Mouse (Mus musculus) adipose tissue, adult 10 weeks (tissue): ENCODE measurements around the gene Erich2. TPM values are rescaled to one million over a fixed set of nuclear protein-coding genes. Genes with fewer than 3 reads are reported as not detected.

Source experiments
- polyA plus RNA-seq: library from polyadenylated mRNA; stranded (reverse); fragments of 350-450 nt; fragmentation: Illumina TruSeq; extraction: RNeasy Lipid Tissue Mini Kit (QIAGEN cat#74804); gene quantifications from one replicate; pipeline ENCODE4 v1.2.3, GENCODE M21; 2014; ENCODE audit warnings: low read depth, low replicate concordance

Gene Erich2
- 6.5 TPM for polyA plus RNA-seq

GRCm38 (mm10) chr2:70508496-70508895, at the start of gene Erich2:
Erich2 (plus strand) TSS chr2:70508819.

DNA sequence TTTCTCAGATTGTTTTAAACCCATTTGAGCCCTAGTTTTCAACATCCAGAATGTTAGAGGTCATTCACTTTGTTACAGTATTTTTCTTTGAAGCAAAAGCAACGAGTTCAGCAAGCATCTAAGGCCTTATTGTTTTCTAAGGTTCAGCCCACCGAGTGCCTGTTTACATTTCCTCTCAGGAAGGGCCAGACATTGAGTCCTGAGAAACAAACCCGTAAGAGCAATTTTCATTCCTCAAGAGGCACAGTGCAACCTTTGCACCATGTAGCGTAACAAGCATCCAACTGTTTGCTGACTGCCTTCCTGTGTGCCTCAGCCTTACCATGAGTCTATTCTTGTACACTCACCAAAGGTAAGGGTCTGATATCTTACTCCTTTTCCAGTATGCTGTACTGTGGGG, 44.2 kb downstream of the Erich2 start, which contains the start of gene Gad1:
TSS of gene Gad1 (plus strand) at position 301 of the 400 bp plus-strand sequence.

Other genes with a start within 250 kb of the Erich2 start
- 1.8 TPM for gene Sp5, start 33.9 kb upstream of the Erich2 start, polyA plus RNA-seq
- gene Gad1, start 44.3 kb downstream of the Erich2 start, polyA plus RNA-seq, result 1.1 TPM
- gene Gorasp2, start 152.8 kb downstream of the Erich2 start, polyA plus RNA-seq, result 123 TPM
- gene Gm26558, start 153.3 kb downstream of the Erich2 start, polyA plus RNA-seq, result not detected